Mouse (Mus musculus): ENCODE data around the gene Itgbl1.
"Not testable (repeated sequence)": the region's sequence is repeated elsewhere in the genome, so short reads cannot be mapped to it uniquely, and the experiment has no call there.

The Itgbl1 gene

GRCm38 (mm10) chr14:123659921-123660385 is at the start of gene Itgbl1:
TSS of gene Itgbl1 (plus strand) at chr14:123659971.
- no peak for DNase-seq (ENCODE audit: low spot score)

GRCm38 (mm10) chr14:123622969-123623368 is 36.8 kb upstream of the Itgbl1 start:
- DNase-seq (ENCODE audit: low spot score) = no peak

DNA sequence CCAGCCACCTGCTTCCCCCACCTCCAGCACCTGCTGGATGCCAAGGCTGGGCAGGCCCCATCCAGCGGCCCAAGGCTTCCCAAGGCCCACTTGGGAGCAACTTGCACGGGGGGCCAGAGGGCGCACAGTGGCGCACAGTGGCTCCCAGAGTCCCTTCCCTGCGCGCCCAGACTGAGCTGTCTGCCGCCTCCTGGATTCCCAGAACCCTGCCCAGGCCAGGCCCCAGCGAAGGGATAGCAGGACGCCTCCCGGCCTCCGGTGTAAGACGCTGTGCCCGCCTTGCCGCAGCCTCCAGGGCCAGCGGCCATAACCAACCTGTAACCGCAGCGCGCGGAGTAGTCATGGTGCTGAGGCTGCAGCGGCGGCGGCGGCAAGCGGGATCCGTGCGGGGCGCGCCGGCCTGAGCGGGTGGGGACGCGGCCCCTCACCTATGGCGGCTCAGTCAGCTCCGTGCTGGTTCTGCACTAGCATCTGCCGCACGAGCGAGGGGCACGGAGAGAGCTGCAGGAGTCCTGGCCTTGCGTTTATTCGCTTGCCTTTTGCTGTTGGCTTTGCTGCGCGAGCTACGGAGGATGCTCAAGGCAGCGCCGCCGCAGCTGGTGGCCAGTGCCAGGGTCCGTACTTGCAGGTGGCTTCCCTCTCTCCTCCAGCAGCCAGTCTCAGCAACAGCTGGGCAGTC is 33.1 kb upstream of the Itgbl1 start, which contains the start of gene Nalcn:
TSS of gene Nalcn (minus strand) at position 644 of the 679 bp plus-strand sequence.
- peak; percentile 5 for DNase-seq (ENCODE audit: low spot score)

DNA sequence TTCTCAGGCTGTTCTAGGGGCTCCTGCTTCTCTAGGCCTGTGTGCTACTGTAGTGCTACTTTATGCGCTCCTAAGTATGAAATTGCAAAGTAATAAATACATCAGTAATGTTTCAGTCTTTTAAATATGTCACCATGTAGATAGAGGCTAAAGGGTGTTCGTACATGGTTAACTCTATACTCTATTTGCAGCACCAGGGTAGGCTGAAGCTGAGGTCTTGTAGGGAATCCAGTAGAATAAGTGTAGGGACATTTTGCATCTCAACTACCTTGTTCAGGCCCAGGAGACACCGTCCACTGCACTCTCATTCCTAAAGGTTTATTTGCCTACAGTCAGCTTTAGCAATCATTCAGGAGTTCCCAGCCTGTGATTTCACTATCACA is 32.6 kb upstream of the Itgbl1 start:
- DNase-seq (ENCODE audit: low spot score) = no peak

DNA sequence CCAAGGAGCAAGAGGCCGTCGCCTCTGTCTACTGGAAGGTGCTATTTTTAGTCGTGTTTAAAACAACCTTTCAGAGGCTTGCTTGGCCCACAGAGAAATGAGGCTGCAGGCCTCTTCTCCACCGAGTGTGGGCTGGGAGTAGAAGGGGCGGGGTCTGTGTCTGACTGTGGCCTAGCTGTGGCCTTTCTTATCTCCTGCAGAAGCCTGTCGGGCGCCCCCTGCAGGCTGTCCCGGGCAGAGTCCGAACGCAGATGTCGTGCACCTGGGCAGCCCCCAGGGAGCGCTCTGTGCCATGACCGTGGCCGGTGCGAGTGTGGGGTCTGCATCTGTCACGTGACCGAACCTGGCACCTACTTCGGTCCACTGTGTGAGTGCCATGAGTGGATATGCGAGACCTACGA is 1.3 kb downstream of the Itgbl1 start:
- DNase-seq (ENCODE audit: low spot score) = peak; percentile 19

GRCm38 (mm10) chr14:123662386-123662785 is 2.6 kb downstream of the Itgbl1 start:
- DNase-seq (ENCODE audit: low spot score) = no peak

GRCm38 (mm10) chr14:123663206-123663605 is 3.4 kb downstream of the Itgbl1 start:
- DNase-seq (ENCODE audit: low spot score) = no peak

- no peak for DNase-seq (ENCODE audit: low spot score)
These were observed 4.7 kb downstream of the Itgbl1 start for GRCm38 (mm10) chr14:123664451-123664850.

GRCm38 (mm10) chr14:123671076-123671475 is 11.3 kb downstream of the Itgbl1 start:
- DNase-seq (ENCODE audit: low spot score) = not testable (repeated sequence)

GRCm38 (mm10) chr14:123678091-123678490 is 18.3 kb downstream of the Itgbl1 start:
- DNase-seq (ENCODE audit: low spot score) = no peak

DNA sequence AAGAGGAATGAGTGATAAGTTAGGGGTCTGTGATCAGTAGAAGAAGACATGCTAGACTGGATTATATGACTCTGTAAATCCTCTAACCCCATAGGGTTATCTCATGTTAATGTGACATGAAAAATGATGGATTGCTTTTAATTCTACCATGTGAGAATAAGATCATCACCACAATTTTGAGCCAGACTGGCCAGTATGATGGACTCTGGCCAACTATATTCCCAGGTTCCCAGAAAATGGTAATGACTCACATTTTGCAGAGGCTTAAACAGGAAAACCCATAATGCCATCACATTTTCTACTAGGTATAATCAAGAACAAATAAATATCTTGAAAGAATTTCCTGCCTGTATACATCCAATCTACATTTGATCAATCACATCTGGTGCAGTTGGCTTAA is 55.0 kb downstream of the Itgbl1 start:
- no peak for DNase-seq (ENCODE audit: low spot score)

- no peak for DNase-seq (ENCODE audit: low spot score)
These were observed 82.3 kb downstream of the Itgbl1 start for GRCm38 (mm10) chr14:123742055-123742454.

GRCm38 (mm10) chr14:123751017-123751416 is 91.2 kb downstream of the Itgbl1 start:
- no peak for DNase-seq (ENCODE audit: low spot score)

DNA sequence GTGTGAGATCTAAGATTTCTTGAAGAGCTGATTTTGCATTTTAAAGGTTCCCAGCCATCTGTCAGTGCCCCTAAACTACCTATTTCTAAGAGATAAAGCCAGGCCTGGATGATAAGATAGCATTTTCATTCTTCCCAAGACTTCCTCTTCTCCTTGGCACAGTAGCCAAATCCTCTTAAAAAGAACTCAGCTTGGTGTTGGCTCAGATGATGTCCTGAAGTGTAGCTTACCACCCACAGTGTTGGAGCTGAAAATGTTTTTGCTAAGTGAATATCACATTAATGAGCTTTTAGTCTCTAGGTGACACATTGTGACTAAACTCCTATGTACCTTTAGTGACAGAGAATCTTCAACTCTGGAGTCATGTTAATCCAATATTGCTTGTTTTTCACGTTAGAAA is 99.8 kb downstream of the Itgbl1 start:
- no peak for DNase-seq (ENCODE audit: low spot score)

DNA sequence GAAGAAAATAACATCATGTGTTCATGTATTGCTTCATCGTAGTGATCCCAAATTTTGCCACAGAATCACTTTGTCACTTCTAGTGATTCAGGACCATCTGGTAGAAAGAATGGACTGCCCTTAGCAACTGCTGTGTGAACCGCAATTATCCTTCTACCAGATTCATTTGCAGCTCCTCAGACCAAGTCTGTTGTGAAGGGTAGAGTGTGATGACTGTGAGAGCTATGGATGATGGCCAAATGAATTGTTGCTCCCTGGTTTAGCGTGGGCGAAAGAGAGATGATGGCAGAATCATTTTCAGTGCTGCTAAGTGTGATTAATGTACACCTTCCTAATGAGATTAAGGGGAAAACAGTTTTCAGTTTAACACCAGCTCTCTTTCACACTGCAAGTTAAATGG is 100.3 kb downstream of the Itgbl1 start:
- DNase-seq (ENCODE audit: low spot score) = no peak

GRCm38 (mm10) chr14:123801744-123802143 is 142.0 kb downstream of the Itgbl1 start:
- DNase-seq (ENCODE audit: low spot score) = no peak

- DNase-seq (ENCODE audit: low spot score) = no peak
These were observed 177.9 kb downstream of the Itgbl1 start for GRCm38 (mm10) chr14:123837662-123838061.

DNA sequence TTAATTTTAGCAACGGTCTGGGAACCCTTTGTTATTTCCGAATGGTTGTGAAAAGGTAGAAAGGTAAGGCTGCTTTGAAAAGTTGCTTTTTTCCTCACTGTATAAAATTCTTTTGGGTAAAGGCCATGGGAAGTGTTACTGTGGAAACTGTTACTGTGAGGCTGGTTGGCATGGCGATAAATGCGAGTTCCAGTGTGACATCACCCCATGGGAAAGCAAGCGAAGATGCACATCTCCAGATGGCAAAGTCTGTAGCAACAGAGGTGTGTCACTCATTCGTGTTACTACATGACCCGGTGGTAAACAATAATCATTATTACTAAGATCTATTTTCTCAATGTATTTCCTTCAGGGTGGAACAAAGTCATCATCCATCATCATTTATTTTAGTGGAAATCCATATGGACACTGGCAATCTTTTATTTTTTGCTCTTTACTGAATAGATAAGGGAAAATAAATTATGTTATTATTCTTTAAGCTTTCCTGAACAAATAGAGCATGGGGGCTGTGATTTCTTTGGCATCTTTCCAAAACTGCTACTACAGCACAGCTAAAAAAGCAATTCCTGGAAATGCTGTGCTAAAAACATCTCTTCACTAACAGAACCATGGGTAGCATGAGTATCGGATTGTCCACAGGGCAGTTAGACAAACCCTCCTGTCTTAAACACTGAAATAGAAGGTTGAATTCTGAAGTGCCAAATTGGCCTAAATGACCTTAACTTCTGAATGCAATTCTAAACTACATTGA is 184.1 kb downstream of the Itgbl1 start:
- DNase-seq (ENCODE audit: low spot score) = no peak

GRCm38 (mm10) chr14:123864531-123864930 is 204.8 kb downstream of the Itgbl1 start:
- DNase-seq (ENCODE audit: low spot score) = no peak

DNA sequence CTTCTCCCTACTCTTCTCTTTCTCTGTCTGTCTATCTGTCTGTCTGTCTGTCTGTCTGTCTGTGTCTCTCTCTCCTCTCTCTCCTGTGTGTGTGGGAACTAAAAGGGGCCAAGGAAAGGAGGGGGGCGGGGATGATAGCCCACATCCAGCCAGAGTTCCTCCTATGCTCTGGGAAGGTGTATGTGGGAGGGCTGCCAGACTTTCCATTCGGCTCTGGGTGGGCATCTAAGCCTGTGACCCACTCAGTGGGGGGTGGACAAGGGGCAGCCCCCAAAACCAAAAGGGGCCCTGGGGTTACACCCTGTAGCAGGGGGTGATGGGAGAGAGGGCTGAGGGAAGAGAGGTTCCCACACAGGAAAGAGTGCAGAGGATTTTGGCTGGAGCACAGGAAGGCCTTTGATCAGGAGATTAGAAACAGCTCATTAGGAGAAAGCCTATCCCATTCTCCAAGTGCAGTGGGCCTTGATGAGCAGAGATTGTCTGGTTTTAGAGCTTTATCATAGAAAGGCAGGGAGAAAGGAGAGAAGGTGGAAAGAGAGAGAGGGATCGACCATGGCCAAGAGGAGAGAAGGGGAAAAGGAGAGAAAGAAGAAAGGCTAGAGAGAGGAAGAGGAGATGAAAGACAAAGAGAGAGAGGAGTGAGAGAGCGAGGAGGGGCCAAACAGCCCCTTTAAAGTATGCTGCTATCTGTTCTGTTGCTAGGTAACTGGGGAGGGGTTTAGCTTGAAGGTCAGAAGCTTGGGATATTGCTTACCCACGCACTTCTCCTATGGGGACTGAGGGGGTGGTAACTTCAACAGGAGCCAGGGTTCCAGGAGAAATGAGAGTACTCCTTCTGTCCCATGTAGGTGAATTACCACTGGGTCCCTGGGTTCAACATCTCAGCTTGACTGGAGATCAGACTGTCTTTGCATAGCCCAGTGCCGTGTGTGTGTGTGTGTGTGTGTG is 206.3 kb downstream of the Itgbl1 start:
- DNase-seq (ENCODE audit: low spot score) = no peak

- DNase-seq (ENCODE audit: low spot score) = no peak
These were observed 268.1 kb downstream of the Itgbl1 start for GRCm38 (mm10) chr14:123927903-123928302.

- DNase-seq (ENCODE audit: low spot score) = no peak
These were observed 306.8 kb downstream of the Itgbl1 start for GRCm38 (mm10) chr14:123966531-123966930.
